Mouse (Mus musculus) spleen, adult 2 months (tissue): ENCODE results near the gene Arl2. TPM values are rescaled to one million over a fixed set of nuclear protein-coding genes. Genes with fewer than 3 reads are reported as not detected.
A peak's percentile ranks its signal among the peaks of the same experiment; 100 is the strongest.

Experiments used
- DNase-seq, 2 experiments: peaks; one replicate each; pipeline versions ENCODE4 v3.0.0 to v3.0.0-alpha.2; 2012 to 2021; ENCODE audit warnings: low spot score in 2 of 2, low read depth in 1 of 2
- H3K27ac ChIP-seq: fragments of 200-500 bp; 2 replicates; pipeline ENCODE4 v1.5.1; 2012; ENCODE audit warnings: low read length, inconsistent platforms; ENCODE audit not compliant: insufficient read depth
- H3K27me3 ChIP-seq: fragments of 200-500 bp; 2 replicates; pipeline ENCODE4 v1.6.1; 2012; ENCODE audit warnings: mild to moderate bottlenecking, moderate library complexity, low read length, inconsistent platforms; ENCODE audit not compliant: control insufficient read depth, insufficient read depth
- H3K36me3 ChIP-seq: fragments of 200-500 bp; 2 replicates; pipeline ENCODE4 v1.6.1; 2012; ENCODE audit warnings: mild to moderate bottlenecking, low read length, inconsistent platforms; ENCODE audit not compliant: control insufficient read depth, insufficient read depth
- H3K4me1 ChIP-seq: fragments of 200-500 bp; 2 replicates; pipeline ENCODE4 v1.6.1; 2011; ENCODE audit warnings: inconsistent platforms; ENCODE audit not compliant: control insufficient read depth, insufficient read depth, insufficient read length
- H3K4me3 ChIP-seq: fragments of 200-500 bp; 2 replicates; pipeline ENCODE4 v1.5.1; 2011; ENCODE audit warnings: mild to moderate bottlenecking, inconsistent platforms; ENCODE audit not compliant: insufficient read depth, insufficient read length; ENCODE audit errors: extremely low read depth
- CTCF ChIP-seq: fragments of 200-500 bp; IDR thresholded peaks from 2 replicates; pipeline ENCODE4 v1.5.1; 2011; ENCODE audit warnings: mild to moderate bottlenecking, inconsistent platforms; ENCODE audit not compliant: insufficient read depth, insufficient read length, insufficient replicate concordance; ENCODE audit errors: extremely low read depth
- POLR2A ChIP-seq: fragments of 200-500 bp; IDR thresholded peaks from 2 replicates; pipeline ENCODE4 v1.6.1; 2011; ENCODE audit warnings: low read depth, low read length, inconsistent platforms
- WGBS: fragments of 180-500 bp; shearing (Covaris S2); methylation state at CpG from one replicate; pipeline ENCODE4 v1.1.7; 2018; 5-methylcytosine and 5-hydroxymethylcytosine counted together
- polyA plus RNA-seq: library from polyadenylated mRNA; depleted of rRNA; stranded (reverse); fragments of >200 nt; gene quantifications from 2 replicates; pipeline ENCODE4 v1.2.3, GENCODE M21; 2012

Arl2 gene
- polyA plus RNA-seq, 1 experiment = 51.8 TPM

- peak; percentile 81 to 88 for DNase-seq
- peak within 1 kb of the TSS; percentile 95 for H3K27ac ChIP-seq
- H3K36me3 ChIP-seq = peaks cover 17% of the 10 kb centered on the region
- H3K27me3 ChIP-seq = no peaks in the 10 kb centered on the region
- TF ChIP-seq CTCF = no peak
- peak; percentile 38 for TF ChIP-seq POLR2A
- H3K4me1 ChIP-seq = no peaks in the 10 kb centered on the region; the same call in 1 of the 2 replicates
- WGBS = under 1% methylated on average over 77 of the region's 77 CpGs
- H3K4me3 ChIP-seq = peak within 1 kb of the TSS; percentile 87
These were observed 23.2 kb downstream of the Arl2 start, which contains the start of gene Sac3d1 for GRCm38 (mm10) chr19:6117986-6118676. Gene Sac3d1, minus strand, starts transcription at chr19:6118650.

GRCm38 (mm10) chr19:6117346-6117985 lies 23.9 kb downstream of the Arl2 start:
- no peak for TF ChIP-seq POLR2A
- TF ChIP-seq CTCF = no peak
- Histone ChIP-seq H3K4me3 (peak overlapping the region; percentile 87), H3K27me3 (no peaks in the 10 kb centered on the region), H3K4me1 (no peaks in the 10 kb centered on the region; the same call in 1 of the 2 replicates), H3K36me3 (peaks cover 17% of the 10 kb centered on the region), H3K27ac (peak overlapping the region; percentile 95)
- DNase-seq = no peak
- 3% methylated on average over 32 of the region's 32 CpGs for WGBS

GRCm38 (mm10) chr19:6116113-6116850 lies 25.1 kb downstream of the Arl2 start:
- peaks cover 12% of the 10 kb centered on the region; the same call in 1 of the 2 replicates for H3K36me3 ChIP-seq

GRCm38 (mm10) chr19:6113116-6113515 lies 28.2 kb downstream of the Arl2 start:
- peaks cover 10% of the 10 kb centered on the region; the same call in 1 of the 2 replicates for H3K36me3 ChIP-seq
- no peaks in the 10 kb centered on the region for H3K27me3 ChIP-seq
- DNase-seq = no peak
- 85% methylated on average over 6 of the region's 6 CpGs for WGBS
- no peak for TF ChIP-seq POLR2A
- no peak for TF ChIP-seq CTCF
- no peak overlapping the region for H3K27ac ChIP-seq
- H3K4me1 ChIP-seq = no peaks in the 10 kb centered on the region; the same call in 1 of the 2 replicates
- no peak overlapping the region for H3K4me3 ChIP-seq

More at GRCm38 (mm10) chr19:6116113-6116850, 25.1 kb downstream of the Arl2 start:
- H3K27me3 ChIP-seq = no peaks in the 10 kb centered on the region
- no peaks in the 10 kb centered on the region; the same call in 1 of the 2 replicates for H3K4me1 ChIP-seq
- DNase-seq = no peak
- no peak for TF ChIP-seq CTCF
- no peak for TF ChIP-seq POLR2A
- no peak overlapping the region for H3K27ac ChIP-seq
- 89% methylated on average over 15 of the region's 15 CpGs for WGBS
- H3K4me3 ChIP-seq = no peak overlapping the region

GRCm38 (mm10) chr19:6105586-6105985 lies 35.8 kb downstream of the Arl2 start, which contains the start of gene Naaladl1:
Gene Naaladl1, plus strand, starts transcription at chr19:6105782.
- TF ChIP-seq CTCF = no peak
- no peak for TF ChIP-seq POLR2A
- DNase-seq = no peak
- no peaks in the 10 kb centered on the region for H3K36me3 ChIP-seq
- no peak within 1 kb of the TSS for H3K27ac ChIP-seq
- H3K4me3 ChIP-seq = no peak within 1 kb of the TSS
- WGBS = 96% methylated on average over 7 of the region's 7 CpGs
- H3K27me3 ChIP-seq = no peaks in the 10 kb centered on the region
- H3K4me1 ChIP-seq = no peaks in the 10 kb centered on the region

- no peak overlapping the region for H3K27ac ChIP-seq
- no peak for TF ChIP-seq POLR2A
- TF ChIP-seq CTCF = no peak
- no peaks in the 10 kb centered on the region for H3K27me3 ChIP-seq
- DNase-seq = no peak
- WGBS = 91% methylated on average over 4 of the region's 4 CpGs
- no peak overlapping the region for H3K4me3 ChIP-seq
- no peaks in the 10 kb centered on the region for H3K36me3 ChIP-seq
- no peaks in the 10 kb centered on the region for H3K4me1 ChIP-seq
These were observed 36.9 kb downstream of the Arl2 start for GRCm38 (mm10) chr19:6104476-6104875.

GRCm38 (mm10) chr19:6102169-6102853 lies 39.0 kb downstream of the Arl2 start:
- Histone ChIP-seq H3K27me3 (no peaks in the 10 kb centered on the region), H3K27ac (no peak overlapping the region), H3K36me3 (no peaks in the 10 kb centered on the region), H3K4me1 (no peaks in the 10 kb centered on the region), H3K4me3 (no peak overlapping the region)
- TF ChIP-seq POLR2A (no peak), CTCF (no peak)
- 74% methylated on average over 6 of the region's 6 CpGs for WGBS
- no peak for DNase-seq
